Mouse (Mus musculus) testis, adult 2 months (tissue): Measurements from ENCODE around the gene Arl6ip5.

Experiments used
- CTCF ChIP-seq: fragments of 200-500 bp; IDR thresholded peaks from 2 replicates; pipeline ENCODE4 v1.5.1; 2012; ENCODE audit warnings: low read depth, mild to moderate bottlenecking, inconsistent platforms, low read length, moderate library complexity; ENCODE audit not compliant: control insufficient read depth, insufficient read depth, insufficient replicate concordance
- POLR2A ChIP-seq: fragments of 200-500 bp; IDR thresholded peaks from 2 replicates; pipeline ENCODE4 v1.6.1; 2012; ENCODE audit warnings: low read depth, mild to moderate bottlenecking, inconsistent platforms, low read length, moderate library complexity; ENCODE audit not compliant: control insufficient read depth

DNA sequence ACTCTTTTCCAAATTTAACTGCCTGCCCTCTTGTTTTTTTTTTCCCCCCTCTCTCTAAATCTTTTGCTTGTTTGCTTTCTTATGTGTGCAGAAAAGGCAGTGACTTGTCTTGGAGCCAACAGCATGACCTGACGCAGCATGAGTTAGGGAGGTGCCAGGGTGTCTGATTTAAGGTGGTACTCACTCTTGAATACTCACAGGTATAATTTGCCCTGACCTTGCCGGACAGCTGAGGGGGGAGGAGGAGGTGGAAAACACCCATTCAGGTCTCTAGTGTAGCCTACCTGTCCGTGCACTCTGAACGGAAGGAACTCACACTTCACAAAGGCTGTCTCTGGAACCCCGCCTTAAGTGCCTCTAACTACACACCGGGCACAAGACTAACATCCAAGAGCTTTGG lies 68.4 kb downstream of the Arl6ip5 start:
- TF ChIP-seq POLR2A (no peak), CTCF (no peak)
